Mouse (Mus musculus) testis, postnatal 10 days (tissue): Measurements from ENCODE around the gene Zfp652.

ENCODE experiments used
- DNase-seq: peaks from one replicate; pipeline ENCODE4 v3.0.0; 2021; ENCODE audit warnings: low spot score

The Zfp652 gene

GRCm38 (mm10) chr11:95832129-95833005 lies 119.9 kb downstream of the Zfp652 start:
- DNase-seq, result no peak

- no peak for DNase-seq
Observed at GRCm38 (mm10) chr11:95833006-95833570, 120.6 kb downstream of the Zfp652 start.

- no peak for DNase-seq
Observed at GRCm38 (mm10) chr11:95833631-95834142, 121.2 kb downstream of the Zfp652 start.

GRCm38 (mm10) chr11:95834143-95834667 lies 121.7 kb downstream of the Zfp652 start:
- no peak for DNase-seq

GRCm38 (mm10) chr11:95834742-95835710 lies 122.6 kb downstream of the Zfp652 start:
- DNase-seq, result no peak

- no peak for DNase-seq
Observed at GRCm38 (mm10) chr11:95835832-95836231, 123.4 kb downstream of the Zfp652 start.

- DNase-seq, result no peak
Observed at GRCm38 (mm10) chr11:95836433-95836832, 124.0 kb downstream of the Zfp652 start.

- DNase-seq, result peak; percentile 92
Observed at GRCm38 (mm10) chr11:95837059-95837458, 124.6 kb downstream of the Zfp652 start, which contains the start of gene Gngt2. Gngt2 (plus strand) TSS chr11:95837216.

GRCm38 (mm10) chr11:95838598-95838997 lies 126.1 kb downstream of the Zfp652 start:
- DNase-seq, result no peak

- no peak for DNase-seq
Observed at GRCm38 (mm10) chr11:95838999-95839868, 126.8 kb downstream of the Zfp652 start.

GRCm38 (mm10) chr11:95840694-95841497 lies 128.4 kb downstream of the Zfp652 start:
- DNase-seq, result no peak

- DNase-seq, result no peak
Observed at GRCm38 (mm10) chr11:95841498-95841830, 129.0 kb downstream of the Zfp652 start.

GRCm38 (mm10) chr11:95842074-95842681 lies 129.7 kb downstream of the Zfp652 start, which contains the start of gene Abi3:
Abi3 (minus strand) TSS chr11:95842476.
- DNase-seq, result no peak

GRCm38 (mm10) chr11:95842953-95843352 lies 130.5 kb downstream of the Zfp652 start:
- no peak for DNase-seq

- no peak for DNase-seq
Observed at GRCm38 (mm10) chr11:95843421-95843950, 131.0 kb downstream of the Zfp652 start.

GRCm38 (mm10) chr11:95844935-95845334 lies 132.5 kb downstream of the Zfp652 start:
- DNase-seq, result no peak

- DNase-seq, result no peak
Observed at GRCm38 (mm10) chr11:95850898-95851297, 138.4 kb downstream of the Zfp652 start.

- peak; percentile 81 for DNase-seq
Observed at GRCm38 (mm10) chr11:95853684-95854083, 141.2 kb downstream of the Zfp652 start.

GRCm38 (mm10) chr11:95857306-95857705 lies 144.8 kb downstream of the Zfp652 start:
- no peak for DNase-seq
